Mouse (Mus musculus) midbrain, embryonic 12.5 days (tissue): ENCODE data around the gene Wdr11. TPM values are rescaled to one million over a fixed set of nuclear protein-coding genes. Genes with fewer than 3 reads are reported as not detected.

Experiments used
- ATAC-seq: fragments of 200-750 bp; cut with Nextera tagmentation; 2 replicates; pipeline ENCODE4 v1.8.0; 2017; ENCODE audit warnings: low read depth, moderate TSS enrichment, moderate library complexity; ENCODE audit not compliant: low FRiP score
- H3K27ac ChIP-seq: fragments of 300-500 bp; sonication (generic); replicated peaks from 2 replicates; pipeline ENCODE4 v1.5.1; 2016; ENCODE audit warnings: mild to moderate bottlenecking
- H3K27me3 ChIP-seq: fragments of 300-500 bp; sonication (generic); 2 replicates; pipeline ENCODE4 v1.6.1; 2016; ENCODE audit warnings: mild to moderate bottlenecking
- H3K36me3 ChIP-seq: fragments of 300-500 bp; sonication (generic); 2 replicates; pipeline ENCODE4 v1.6.1; 2016
- H3K4me1 ChIP-seq: fragments of 300-500 bp; sonication (generic); 2 replicates; pipeline ENCODE4 v1.6.1; 2016
- H3K4me2 ChIP-seq: fragments of 300-500 bp; sonication (generic); replicated peaks from 2 replicates; pipeline ENCODE4 v1.6.1; 2016; ENCODE audit warnings: mild to moderate bottlenecking, moderate library complexity
- H3K4me3 ChIP-seq: fragments of 300-500 bp; sonication (generic); 2 replicates; pipeline ENCODE4 v1.5.1; 2016; ENCODE audit warnings: mild to moderate bottlenecking
- H3K9ac ChIP-seq: fragments of 300-500 bp; sonication (generic); replicated peaks from 2 replicates; pipeline ENCODE4 v1.6.1; 2016; ENCODE audit warnings: mild to moderate bottlenecking, moderate library complexity
- H3K9me3 ChIP-seq: fragments of 300-500 bp; sonication (generic); 2 replicates; pipeline ENCODE4 v1.6.1; 2016; ENCODE audit warnings: mild to moderate bottlenecking
- WGBS: fragments of 180-500 bp; shearing (Covaris S2); methylation state at CpG from one replicate; pipeline ENCODE4 v1.1.7; 2016; 5-methylcytosine and 5-hydroxymethylcytosine counted together
- polyA plus RNA-seq: library from polyadenylated mRNA; unstranded; fragments of >200 nt; fragmentation: Nextera tagmentation; extraction: Ambion mirVana; gene quantifications from 2 replicates; pipeline ENCODE4 v1.2.1, GENCODE M21; 2016

Gene Wdr11
- polyA plus RNA-seq, 1 experiment from 2014 or later, result 45.0 TPM

DNA sequence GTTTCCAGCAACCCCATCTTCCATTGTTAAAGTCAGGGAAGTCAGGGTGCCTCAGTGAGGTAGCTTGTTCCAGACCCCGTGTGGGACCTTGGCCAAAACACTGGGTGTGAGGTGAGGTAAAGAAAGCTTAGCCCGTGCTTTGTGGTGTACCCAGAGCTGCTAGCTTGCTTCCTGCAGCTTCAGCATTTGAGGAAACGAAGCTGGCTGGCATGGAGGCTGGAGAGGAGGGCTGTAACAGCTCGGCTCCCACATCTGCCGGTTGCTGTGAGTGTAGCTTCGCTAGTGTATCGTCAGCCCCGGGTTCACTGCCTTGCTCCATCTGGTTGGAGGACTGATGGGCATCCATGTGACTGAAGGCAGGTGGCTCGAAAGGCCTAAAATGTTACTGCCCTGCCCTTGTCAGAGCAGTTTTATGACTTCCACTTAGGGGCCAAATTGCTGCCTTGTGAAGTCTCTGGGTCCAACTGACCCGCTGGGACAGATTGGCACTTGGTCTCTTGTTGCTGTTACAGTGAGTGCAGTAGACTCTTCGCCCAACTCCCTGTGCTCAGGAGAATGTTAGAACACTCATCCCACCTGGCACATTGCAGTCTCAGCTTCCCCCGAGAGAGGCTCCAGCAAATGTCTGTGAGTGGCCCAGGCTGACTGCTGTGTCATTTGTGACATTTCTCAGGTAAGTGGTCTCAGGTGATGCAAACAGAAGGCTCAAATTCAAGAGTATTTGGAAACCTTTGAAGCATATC lies 44.4 kb downstream of the Wdr11 start:
- Histone ChIP-seq H3K4me1 (no peaks in the 10 kb centered on the region), H3K27ac (no peak overlapping the region), H3K4me2 (no peak overlapping the region), H3K27me3 (no peaks in the 10 kb centered on the region), H3K36me3 (peaks cover 50% of the 10 kb centered on the region), H3K9ac (no peak overlapping the region), H3K4me3 (no peak overlapping the region), H3K9me3 (no peaks in the 10 kb centered on the region)
- no peak for ATAC-seq
- WGBS, result 91% methylated on average over 12 of the region's 12 CpGs

DNA sequence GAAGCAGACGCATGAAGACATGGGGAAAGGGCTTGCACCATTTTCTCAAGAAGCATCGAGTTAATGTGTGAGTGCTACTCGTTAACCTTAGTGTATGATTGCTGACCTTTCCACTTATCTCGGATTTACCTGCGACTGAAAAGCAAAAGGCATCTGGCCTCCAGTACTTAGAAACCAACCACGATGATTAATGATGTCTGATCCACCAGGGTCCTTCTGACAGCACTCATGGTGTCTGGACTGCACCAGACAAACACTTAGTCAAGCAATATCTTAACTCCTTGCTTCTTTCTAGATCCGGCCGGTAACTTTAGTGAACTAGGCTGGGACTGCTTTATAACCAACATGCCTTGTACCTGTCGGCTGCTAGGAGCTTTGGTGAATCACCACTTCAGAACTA lies 45.3 kb downstream of the Wdr11 start:
- 81% methylated on average over 9 of the region's 9 CpGs for WGBS
- H3K27me3 ChIP-seq, result no peaks in the 10 kb centered on the region
- H3K4me1 ChIP-seq, result no peaks in the 10 kb centered on the region
- H3K9ac ChIP-seq, result no peak overlapping the region
- no peaks in the 10 kb centered on the region for H3K9me3 ChIP-seq
- peaks cover 41% of the 10 kb centered on the region for H3K36me3 ChIP-seq
- no peak overlapping the region for H3K27ac ChIP-seq
- no peak overlapping the region for H3K4me2 ChIP-seq
- ATAC-seq, result no peak
- H3K4me3 ChIP-seq, result no peak overlapping the region

DNA sequence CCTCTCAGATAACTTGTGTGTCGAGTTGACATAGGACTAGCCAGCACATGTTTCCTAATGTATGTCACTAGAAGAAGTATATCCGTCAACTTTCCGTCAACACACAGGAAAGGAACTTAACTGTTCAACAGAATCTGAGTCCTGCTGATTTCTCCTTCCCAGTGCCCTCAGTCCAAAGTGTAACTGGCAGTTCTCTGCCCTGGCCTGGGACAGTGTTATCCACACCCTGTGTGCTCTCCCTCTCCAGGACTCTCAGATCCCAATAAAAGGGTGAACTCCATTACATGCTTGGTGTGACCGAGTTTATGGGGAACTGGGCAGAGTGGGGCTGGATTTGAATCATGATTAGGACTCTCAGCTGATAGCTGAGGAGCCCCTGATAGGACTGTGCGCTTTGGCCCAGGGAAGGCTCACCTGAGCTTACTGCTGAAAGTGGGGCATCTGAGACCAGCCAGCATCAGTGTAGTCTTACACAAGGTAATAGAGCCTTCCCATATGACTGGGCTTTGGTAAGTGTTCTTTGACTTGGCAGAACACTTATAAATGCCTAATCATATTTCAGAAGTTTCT lies 46.3 kb downstream of the Wdr11 start:
- no peaks in the 10 kb centered on the region for H3K27me3 ChIP-seq
- no peaks in the 10 kb centered on the region for H3K4me1 ChIP-seq
- H3K4me3 ChIP-seq, result no peak overlapping the region
- WGBS, result 92% methylated on average over 5 of the region's 5 CpGs
- H3K27ac ChIP-seq, result no peak overlapping the region
- no peaks in the 10 kb centered on the region for H3K9me3 ChIP-seq
- H3K9ac ChIP-seq, result no peak overlapping the region
- ATAC-seq, result no peak
- H3K36me3 ChIP-seq, result peaks cover 32% of the 10 kb centered on the region
- no peak overlapping the region for H3K4me2 ChIP-seq

DNA sequence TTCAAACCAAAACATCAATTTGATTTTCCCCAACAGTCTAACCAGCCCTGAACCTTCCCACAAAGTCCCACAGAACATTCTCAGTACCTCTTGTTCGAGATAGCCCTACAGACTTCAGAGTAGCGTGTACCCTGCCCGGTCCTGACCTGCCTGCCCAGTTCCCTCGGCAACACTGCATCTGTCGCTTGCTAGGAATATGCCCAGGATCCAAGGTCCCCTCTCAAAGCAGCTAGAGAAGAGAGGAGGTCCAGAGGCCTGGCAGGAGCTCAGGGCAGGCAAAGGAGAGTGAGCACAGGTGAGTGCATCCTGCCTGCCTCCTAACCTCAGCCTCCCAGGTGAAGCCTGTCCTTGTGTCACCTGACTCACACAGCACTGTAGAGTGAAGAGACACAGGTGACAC lies 47.3 kb downstream of the Wdr11 start:
- no peak for ATAC-seq
- Histone ChIP-seq H3K4me2 (no peak overlapping the region), H3K27ac (no peak overlapping the region), H3K36me3 (peaks cover 22% of the 10 kb centered on the region), H3K4me1 (no peaks in the 10 kb centered on the region), H3K27me3 (no peaks in the 10 kb centered on the region), H3K4me3 (no peak overlapping the region), H3K9ac (no peak overlapping the region), H3K9me3 (no peaks in the 10 kb centered on the region)
- WGBS, result 88% methylated on average over 5 of the region's 5 CpGs

DNA sequence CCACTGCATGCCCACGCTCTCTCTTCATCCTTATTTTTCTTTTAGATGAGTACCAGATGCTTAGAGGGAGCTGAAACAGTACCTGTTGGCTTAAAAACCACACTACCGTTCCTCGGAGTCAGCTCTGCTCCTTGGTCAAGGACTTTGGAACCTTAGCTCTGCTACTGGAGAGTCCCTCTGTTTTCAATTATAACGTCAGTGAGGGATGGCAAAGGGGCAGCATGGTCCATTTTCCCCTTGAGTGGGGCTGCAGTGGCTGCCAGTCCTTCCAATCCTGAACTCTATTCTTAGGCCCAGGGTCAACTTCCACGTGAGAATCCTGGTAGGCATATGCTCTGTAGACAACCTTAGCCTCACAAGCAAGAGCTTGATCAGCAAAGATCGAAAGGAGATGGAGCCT lies 48.2 kb downstream of the Wdr11 start:
- Histone ChIP-seq H3K4me2 (no peak overlapping the region), H3K4me1 (no peaks in the 10 kb centered on the region), H3K36me3 (peaks cover 13% of the 10 kb centered on the region), H3K9ac (no peak overlapping the region), H3K4me3 (no peak overlapping the region), H3K27me3 (no peaks in the 10 kb centered on the region), H3K27ac (no peak overlapping the region), H3K9me3 (no peaks in the 10 kb centered on the region)
- no peak for ATAC-seq
- WGBS, result 76% methylated on average over 6 of the region's 6 CpGs

DNA sequence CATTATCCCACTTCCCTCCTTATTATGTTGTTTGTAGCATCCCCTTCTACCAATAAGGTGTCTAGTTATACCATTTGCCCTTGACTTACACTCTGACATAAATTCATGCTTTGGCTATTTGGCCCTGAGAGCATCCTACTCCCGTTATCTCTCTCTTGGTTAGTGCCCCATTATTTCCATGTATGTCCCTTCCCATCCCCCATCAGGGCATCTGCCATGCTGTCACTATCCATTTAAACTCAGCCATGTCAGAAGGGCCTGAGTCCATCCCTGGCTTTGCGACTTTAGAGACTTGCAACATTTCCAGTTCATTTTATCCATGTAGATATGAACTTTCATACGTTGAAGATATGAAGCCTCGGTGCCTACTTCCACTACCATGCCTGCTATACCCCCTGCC lies 51.6 kb downstream of the Wdr11 start:
- Histone ChIP-seq H3K9ac (no peak overlapping the region), H3K27me3 (peaks cover 7% of the 10 kb centered on the region), H3K4me3 (no peak overlapping the region), H3K4me2 (no peak overlapping the region), H3K4me1 (no peaks in the 10 kb centered on the region), H3K36me3 (no peaks in the 10 kb centered on the region), H3K9me3 (no peaks in the 10 kb centered on the region), H3K27ac (no peak overlapping the region)
- ATAC-seq, result no peak
- WGBS, result 91% methylated on average over 4 of the region's 4 CpGs

DNA sequence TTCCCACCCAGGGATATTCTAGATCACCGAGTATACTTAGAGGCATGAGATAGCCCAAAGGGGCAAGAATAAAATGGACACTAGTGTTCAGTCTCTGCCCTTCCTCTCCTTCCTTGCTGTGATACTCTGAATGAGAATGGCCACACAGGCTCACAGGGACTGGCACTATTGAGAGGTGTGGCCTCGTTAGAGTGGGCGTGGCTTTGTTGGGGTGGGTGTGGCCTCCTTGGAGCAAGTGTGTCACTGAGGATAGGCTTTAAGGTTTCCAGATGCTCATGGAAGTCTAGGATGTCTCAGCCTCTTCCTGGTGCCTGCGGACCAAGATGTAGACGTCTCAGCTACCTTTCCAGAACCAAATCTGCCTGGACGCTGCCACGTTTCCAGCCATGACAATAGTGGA lies 56.1 kb downstream of the Wdr11 start:
- Histone ChIP-seq H3K36me3 (no peaks in the 10 kb centered on the region), H3K27me3 (peaks cover 48% of the 10 kb centered on the region), H3K4me3 (no peak overlapping the region), H3K9me3 (no peaks in the 10 kb centered on the region), H3K4me1 (peaks cover 4% of the 10 kb centered on the region; the same call in 1 of the 2 replicates), H3K27ac (no peak overlapping the region), H3K4me2 (no peak overlapping the region), H3K9ac (no peak overlapping the region)
- WGBS, result 79% methylated on average over 7 of the region's 7 CpGs
- no peak for ATAC-seq

DNA sequence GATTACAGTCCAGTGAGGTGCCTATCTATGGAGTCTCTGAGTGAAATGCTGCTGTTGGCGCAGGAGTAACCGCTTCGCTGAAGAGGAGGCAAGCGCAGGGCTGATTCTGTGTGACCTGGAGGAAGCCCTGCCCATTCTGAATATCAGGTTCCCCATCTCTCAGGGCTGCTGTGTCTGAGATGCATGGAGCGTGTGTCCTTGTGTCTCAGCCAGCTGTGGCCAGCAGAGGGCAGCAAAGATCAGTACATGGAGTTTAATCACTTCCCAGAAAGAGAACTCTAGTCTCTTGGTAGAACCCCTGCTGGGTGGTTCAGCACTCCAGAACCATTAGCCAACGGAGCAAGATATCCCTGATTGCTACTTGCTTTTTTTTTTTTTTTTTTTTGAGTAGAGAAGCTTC lies 57.3 kb downstream of the Wdr11 start:
- Histone ChIP-seq H3K27ac (no peak overlapping the region), H3K4me3 (no peak overlapping the region), H3K27me3 (peaks cover 58% of the 10 kb centered on the region), H3K4me2 (no peak overlapping the region), H3K9me3 (no peaks in the 10 kb centered on the region), H3K4me1 (peaks cover 10% of the 10 kb centered on the region), H3K9ac (no peak overlapping the region), H3K36me3 (no peaks in the 10 kb centered on the region)
- WGBS, result 6% methylated on average over 6 of the region's 6 CpGs
- ATAC-seq, result peak; percentile 40; the same call in 1 of the 2 replicates

DNA sequence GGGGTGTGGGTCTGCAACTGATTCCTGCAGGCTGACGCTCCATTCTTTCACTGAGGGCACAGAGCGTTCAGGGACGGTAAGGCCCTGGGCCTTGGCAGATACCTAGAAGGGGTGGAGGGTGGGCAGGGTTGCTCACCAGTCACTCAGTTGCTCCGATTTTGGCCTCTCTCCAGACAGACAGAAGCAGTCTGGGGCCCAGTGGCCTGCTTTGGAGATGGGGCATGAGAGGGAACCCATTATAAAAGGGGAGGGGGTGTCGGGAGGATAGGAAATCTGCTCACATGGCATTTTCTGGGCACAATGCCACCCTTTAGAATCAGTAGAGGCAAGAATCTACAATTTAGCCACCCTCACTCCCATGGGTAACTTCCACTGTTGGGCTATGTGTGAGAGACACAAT lies 59.1 kb downstream of the Wdr11 start:
- no peaks in the 10 kb centered on the region for H3K9me3 ChIP-seq
- no peak overlapping the region for H3K9ac ChIP-seq
- H3K36me3 ChIP-seq, result no peaks in the 10 kb centered on the region
- H3K4me1 ChIP-seq, result peaks cover 28% of the 10 kb centered on the region
- WGBS, result 89% methylated on average over 5 of the region's 5 CpGs
- ATAC-seq, result no peak
- no peak overlapping the region for H3K4me3 ChIP-seq
- no peak overlapping the region for H3K27ac ChIP-seq
- no peak overlapping the region for H3K4me2 ChIP-seq
- H3K27me3 ChIP-seq, result peaks cover 76% of the 10 kb centered on the region

DNA sequence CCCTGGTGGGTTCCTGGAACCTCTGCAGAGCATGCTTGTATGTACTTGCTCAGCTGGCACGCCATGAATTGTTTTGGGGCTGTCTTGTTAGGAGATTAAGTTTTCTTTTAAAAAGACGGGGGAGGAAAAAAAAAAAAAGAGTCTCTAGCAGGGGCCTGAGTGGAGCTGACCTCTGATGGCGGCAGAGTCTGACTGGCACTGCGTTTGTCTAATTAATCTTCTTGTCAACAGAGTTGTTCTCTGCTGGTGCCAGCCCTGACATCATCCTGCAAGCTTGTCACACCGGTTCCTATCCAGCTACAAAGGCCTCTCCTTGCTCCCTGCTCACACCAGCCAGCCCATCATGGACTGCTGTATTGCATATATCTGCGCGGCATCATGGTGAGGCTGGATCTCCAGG lies 60.1 kb downstream of the Wdr11 start:
- no peak overlapping the region for H3K27ac ChIP-seq

DNA sequence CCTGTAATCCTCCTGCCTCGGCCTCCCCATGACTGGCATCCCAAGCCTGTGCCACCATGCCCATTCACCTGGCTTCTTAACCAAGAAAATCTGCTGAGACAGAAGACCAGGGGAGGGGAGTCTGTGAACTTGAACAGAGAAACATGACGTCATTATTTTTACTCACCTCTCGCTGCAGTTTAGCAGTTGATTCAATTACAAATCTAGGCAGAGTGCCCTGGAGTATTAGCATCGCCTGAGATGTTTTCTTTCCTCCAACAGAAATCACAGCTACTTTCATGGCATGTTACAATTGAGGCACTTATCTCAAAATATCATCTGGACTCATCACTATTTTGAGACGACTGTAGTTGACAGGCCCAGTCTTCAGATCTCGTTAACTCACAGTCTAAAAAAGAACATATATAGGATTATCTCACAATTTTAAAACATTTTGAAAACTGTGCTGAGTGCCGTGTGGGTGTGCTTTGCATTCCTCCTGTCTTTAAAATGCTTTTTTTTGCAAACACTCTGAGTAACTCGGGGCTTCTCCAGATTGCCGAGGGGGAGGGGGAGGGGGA lies 61.3 kb downstream of the Wdr11 start:
- H3K9me3 ChIP-seq, result no peaks in the 10 kb centered on the region
- peaks cover 93% of the 10 kb centered on the region for H3K27me3 ChIP-seq
- H3K9ac ChIP-seq, result no peak overlapping the region
- ATAC-seq, result no peak
- H3K4me3 ChIP-seq, result no peak overlapping the region
- H3K4me2 ChIP-seq, result no peak overlapping the region
- no peaks in the 10 kb centered on the region for H3K36me3 ChIP-seq
- 54% methylated on average over 7 of the region's 9 CpGs for WGBS
- H3K27ac ChIP-seq, result no peak overlapping the region
- peaks cover 42% of the 10 kb centered on the region for H3K4me1 ChIP-seq

More for the DNA sequence above, 60.1 kb downstream of the Wdr11 start:
- 32% methylated on average over 7 of the region's 7 CpGs for WGBS
- Histone ChIP-seq H3K9ac (no peak overlapping the region), H3K4me1 (peaks cover 37% of the 10 kb centered on the region), H3K9me3 (no peaks in the 10 kb centered on the region), H3K36me3 (no peaks in the 10 kb centered on the region), H3K4me2 (no peak overlapping the region), H3K27me3 (peaks cover 85% of the 10 kb centered on the region), H3K4me3 (no peak overlapping the region)
- ATAC-seq, result no peak

DNA sequence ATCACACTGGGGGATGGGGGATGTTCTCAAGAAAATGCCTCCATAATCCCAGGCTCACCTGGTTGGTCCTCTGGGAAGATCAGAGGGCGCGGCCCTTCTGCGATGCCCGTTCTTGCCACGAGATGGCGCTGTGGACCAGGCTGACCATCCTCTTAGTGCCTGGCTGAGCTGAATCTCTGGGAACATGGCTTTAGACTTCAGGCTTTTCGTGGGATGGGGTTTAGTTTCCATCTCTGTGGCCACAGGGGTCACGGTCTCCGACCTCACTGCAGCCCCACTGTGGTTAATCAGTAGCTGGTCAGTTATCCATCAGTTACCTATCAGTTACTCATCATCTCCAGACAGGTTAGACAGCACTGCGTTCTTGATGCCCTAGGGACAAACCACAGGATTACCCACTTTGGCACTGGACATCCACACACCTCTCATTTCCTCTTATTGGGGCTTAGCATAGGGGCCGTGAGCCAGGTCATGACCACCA lies 62.2 kb downstream of the Wdr11 start:
- no peak overlapping the region for H3K27ac ChIP-seq
- no peak overlapping the region for H3K4me3 ChIP-seq
- no peak overlapping the region for H3K9ac ChIP-seq
- H3K36me3 ChIP-seq, result no peaks in the 10 kb centered on the region
- H3K9me3 ChIP-seq, result no peaks in the 10 kb centered on the region
- peaks cover 47% of the 10 kb centered on the region for H3K4me1 ChIP-seq
- H3K27me3 ChIP-seq, result peaks cover 91% of the 10 kb centered on the region
- ATAC-seq, result peak; percentile 53
- 9% methylated on average over 11 of the region's 11 CpGs for WGBS
- H3K4me2 ChIP-seq, result no peak overlapping the region
